Mouse (Mus musculus) spleen, adult 2 months (tissue): ENCODE data around the gene Topbp1.

Experiments
- CTCF ChIP-seq: fragments of 200-500 bp; IDR thresholded peaks from 2 replicates; pipeline ENCODE4 v1.5.1; 2011; ENCODE audit warnings: mild to moderate bottlenecking, inconsistent platforms; ENCODE audit not compliant: insufficient read depth, insufficient read length, insufficient replicate concordance; ENCODE audit errors: extremely low read depth
- POLR2A ChIP-seq: fragments of 200-500 bp; IDR thresholded peaks from 2 replicates; pipeline ENCODE4 v1.6.1; 2011; ENCODE audit warnings: low read depth, low read length, inconsistent platforms

- TF ChIP-seq CTCF, result no peak
- TF ChIP-seq POLR2A, result no peak
These were observed 82.1 kb downstream of the Topbp1 start for GRCm38 (mm10) chr9:103387011-103387653.
